Mouse (Mus musculus) bone marrow, adult 2 months (tissue): ENCODE measurements at regions not wholly inside any gene's neighbourhood (a gene's known extent, or its start where the extent isn't known, plus 50 kb on each side); places are given as distances from the start of the nearest gene placed in this dataset.

Source experiments
- H3K27ac ChIP-seq: fragments of 200-500 bp; 2 replicates; pipeline ENCODE4 v1.5.1; 2012; ENCODE audit warnings: low read depth, mild to moderate bottlenecking, control low read depth, inconsistent platforms, low read length; ENCODE audit not compliant: control insufficient read depth, poor library complexity, insufficient read depth
- H3K4me1 ChIP-seq: fragments of 200-500 bp; 2 replicates; pipeline ENCODE4 v1.6.1; 2011; ENCODE audit warnings: low read length; ENCODE audit not compliant: control insufficient read depth, insufficient read depth
- H3K4me3 ChIP-seq: fragments of 200-500 bp; replicated peaks from 2 replicates; pipeline ENCODE3; 2011; ENCODE audit warnings: mild to moderate bottlenecking, low read depth, low read length, control low read depth; ENCODE audit not compliant: control insufficient read depth
- CTCF ChIP-seq: fragments of 200-500 bp; IDR thresholded peaks from 2 replicates; pipeline ENCODE4 v1.5.1; 2011; ENCODE audit warnings: low read length, control low read depth; ENCODE audit not compliant: control insufficient read depth, insufficient read depth
- POLR2A ChIP-seq: fragments of 200-500 bp; IDR thresholded peaks from 2 replicates; pipeline ENCODE4 v1.6.1; 2011; ENCODE audit warnings: low read depth, mild to moderate bottlenecking, control low read depth, low read length, borderline replicate concordance; ENCODE audit not compliant: control insufficient read depth
- WGBS: fragments of 180-500 bp; shearing (Covaris S2); methylation state at CpG from one replicate; pipeline ENCODE4 v1.1.7; 2018; 5-methylcytosine and 5-hydroxymethylcytosine counted together

GRCm38 (mm10) chrX:57655483-57655882, 151.9 kb upstream of the Gpr101 start:
- no peak for TF ChIP-seq POLR2A
- TF ChIP-seq CTCF = no peak
- no peaks in the 10 kb centered on the region for H3K4me1 ChIP-seq
- H3K27ac ChIP-seq = no peak overlapping the region
- WGBS = 53% methylated on average over 3 of the region's 3 CpGs
- no peak overlapping the region for H3K4me3 ChIP-seq
